Mouse (Mus musculus): ENCODE measurements around the gene Disp3. TPM values are rescaled to one million over a fixed set of nuclear protein-coding genes. Genes with fewer than 3 reads are reported as not detected.

The Disp3 gene
- total and polyA plus RNA-seq, 2 experiments from 2014 or later: 0.11 TPM; not detected in 1

DNA sequence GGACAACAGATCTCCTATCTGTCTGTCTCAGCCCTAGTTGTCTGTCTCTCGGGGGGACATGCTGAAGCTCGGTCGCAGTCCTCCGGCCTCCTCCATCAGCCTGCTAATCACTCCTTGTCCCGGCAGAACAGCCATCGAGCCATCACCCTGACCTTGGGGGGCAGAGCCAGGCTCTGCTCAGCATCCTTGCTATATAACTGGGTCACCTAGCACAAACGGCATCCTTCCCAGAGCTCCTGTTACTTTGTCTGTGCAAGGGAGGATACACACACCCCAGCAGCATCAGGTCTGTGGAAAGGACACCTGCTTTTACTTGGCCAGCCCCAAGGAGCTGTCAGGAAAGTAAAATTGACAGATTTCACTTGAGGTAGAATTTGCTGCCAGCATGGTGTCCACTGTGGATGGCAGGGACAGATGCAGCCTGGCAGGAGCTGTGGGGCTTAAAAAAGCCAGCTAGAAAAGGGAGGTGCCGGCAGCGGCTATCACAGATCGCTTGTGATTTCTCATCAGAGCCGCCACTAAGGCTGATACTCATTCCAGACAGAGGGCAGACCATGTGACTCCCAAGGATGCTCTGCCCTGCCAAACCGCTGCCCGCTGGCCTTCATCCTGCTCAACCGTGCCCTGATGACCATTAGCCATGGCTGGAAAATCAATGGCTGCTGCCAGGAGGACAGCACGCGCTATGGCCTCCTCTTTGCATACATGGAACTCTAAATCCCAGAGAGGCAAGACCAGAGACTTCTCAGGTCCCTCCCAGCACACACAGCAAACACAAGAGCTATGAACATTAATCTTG, 27.8 kb upstream of the Disp3 start:
- no peaks in the 10 kb centered on the region for H3K9me3 ChIP-seq (replicated peaks; ENCODE audit: control insufficient read depth, low read length)
- no peaks in the 10 kb centered on the region for H3K27me3 ChIP-seq (ENCODE audit: control insufficient read depth, insufficient read depth, low read length)
- no peak overlapping the region for H3K27ac ChIP-seq (ENCODE audit: low read depth)
- H3K4me2 ChIP-seq (ENCODE audit: low read depth, low read length): no peak overlapping the region
- TF ChIP-seq CTCF (IDR thresholded peaks at IDR 0.05; ENCODE audit: low read depth): no peak
- no peak for TF ChIP-seq EP300 (IDR thresholded peaks at IDR 0.05; ENCODE audit: low read depth)
- ATAC-seq (ENCODE audit: insufficient read depth, low read depth): no peak
- H3K9ac ChIP-seq (replicated peaks; ENCODE audit: low read depth, low read length): no peak overlapping the region
- 73% methylated on average over 16 of the region's 16 CpGs for WGBS
- H3K4me3 ChIP-seq (ENCODE audit: low read depth, low read length): no peak overlapping the region
- no peaks in the 10 kb centered on the region for H3K36me3 ChIP-seq (replicated peaks; ENCODE audit: control insufficient read depth, insufficient read depth, low read length)
- no peaks in the 10 kb centered on the region for H3K4me1 ChIP-seq (ENCODE audit: control insufficient read depth, insufficient read depth)
- no peak for DNase-seq (ENCODE audit: low spot score)

GRCm38 (mm10) chr4:148314396-148314795, 26.6 kb upstream of the Disp3 start:
- no peak overlapping the region for H3K27ac ChIP-seq (ENCODE audit: low read depth)
- no peaks in the 10 kb centered on the region for H3K4me1 ChIP-seq (ENCODE audit: control insufficient read depth, insufficient read depth)
- H3K36me3 ChIP-seq (replicated peaks; ENCODE audit: control insufficient read depth, insufficient read depth, low read length): no peaks in the 10 kb centered on the region
- H3K4me3 ChIP-seq (ENCODE audit: low read depth, low read length): no peak overlapping the region
- H3K9ac ChIP-seq (replicated peaks; ENCODE audit: low read depth, low read length): no peak overlapping the region
- H3K4me2 ChIP-seq (ENCODE audit: low read depth, low read length): no peak overlapping the region
- H3K27me3 ChIP-seq (ENCODE audit: control insufficient read depth, insufficient read depth, low read length): no peaks in the 10 kb centered on the region
- DNase-seq (ENCODE audit: low spot score): no peak
- no peak for TF ChIP-seq CTCF (IDR thresholded peaks at IDR 0.05; ENCODE audit: low read depth)
- no peak for TF ChIP-seq EP300 (IDR thresholded peaks at IDR 0.05; ENCODE audit: low read depth)
- ATAC-seq (ENCODE audit: insufficient read depth, low read depth): no peak
- WGBS: 70% methylated on average over 10 of the region's 10 CpGs
- H3K9me3 ChIP-seq (replicated peaks; ENCODE audit: control insufficient read depth, low read length): no peaks in the 10 kb centered on the region

DNA sequence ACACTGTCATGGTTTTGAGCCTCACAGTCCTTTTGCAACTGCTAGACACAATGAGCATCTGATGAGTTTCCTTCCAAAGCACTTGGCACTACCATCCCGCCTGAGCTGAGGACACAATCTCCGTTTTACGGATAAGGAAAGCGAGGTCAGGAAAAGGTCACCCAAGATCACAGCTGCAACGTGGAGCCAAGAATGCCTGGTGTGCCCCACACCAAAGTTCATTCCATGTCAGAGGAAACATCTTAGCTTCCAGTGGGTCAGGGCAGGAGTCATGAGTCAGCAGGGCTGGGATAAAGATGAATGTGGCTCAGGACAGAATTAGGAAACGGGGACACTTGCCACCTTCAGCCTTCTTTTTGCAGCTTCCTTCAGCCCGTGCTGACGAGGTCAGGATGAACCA, 25.8 kb upstream of the Disp3 start:
- 17% methylated on average over 8 of the region's 8 CpGs for WGBS
- no peak overlapping the region for H3K4me3 ChIP-seq (ENCODE audit: low read depth, low read length)
- DNase-seq (ENCODE audit: low spot score): no peak
- H3K27me3 ChIP-seq (ENCODE audit: control insufficient read depth, insufficient read depth, low read length): no peaks in the 10 kb centered on the region
- no peak overlapping the region for H3K9ac ChIP-seq (replicated peaks; ENCODE audit: low read depth, low read length)
- H3K4me2 ChIP-seq (ENCODE audit: low read depth, low read length): no peak overlapping the region
- H3K4me1 ChIP-seq (ENCODE audit: control insufficient read depth, insufficient read depth): no peaks in the 10 kb centered on the region
- no peak overlapping the region for H3K27ac ChIP-seq (ENCODE audit: low read depth)
- no peaks in the 10 kb centered on the region for H3K9me3 ChIP-seq (replicated peaks; ENCODE audit: control insufficient read depth, low read length)
- no peak for ATAC-seq (ENCODE audit: insufficient read depth, low read depth)
- no peaks in the 10 kb centered on the region for H3K36me3 ChIP-seq (replicated peaks; ENCODE audit: control insufficient read depth, insufficient read depth, low read length)
- TF ChIP-seq CTCF (IDR thresholded peaks at IDR 0.05; ENCODE audit: low read depth) (no peak), EP300 (IDR thresholded peaks at IDR 0.05; ENCODE audit: low read depth) (no peak)

GRCm38 (mm10) chr4:148312296-148313116, 24.7 kb upstream of the Disp3 start:
- Histone ChIP-seq H3K27me3 (ENCODE audit: control insufficient read depth, insufficient read depth, low read length) (no peaks in the 10 kb centered on the region), H3K9ac (replicated peaks; ENCODE audit: low read depth, low read length) (no peak overlapping the region), H3K4me1 (ENCODE audit: control insufficient read depth, insufficient read depth) (no peaks in the 10 kb centered on the region), H3K36me3 (replicated peaks; ENCODE audit: control insufficient read depth, insufficient read depth, low read length) (no peaks in the 10 kb centered on the region), H3K27ac (ENCODE audit: low read depth) (no peak overlapping the region), H3K9me3 (replicated peaks; ENCODE audit: control insufficient read depth, low read length) (no peaks in the 10 kb centered on the region), H3K4me2 (ENCODE audit: low read depth, low read length) (no peak overlapping the region), H3K4me3 (ENCODE audit: low read depth, low read length) (no peak overlapping the region)
- 64% methylated on average over 16 of the region's 16 CpGs for WGBS
- ATAC-seq (ENCODE audit: insufficient read depth, low read depth) (no peak), DNase-seq (ENCODE audit: low spot score) (no peak)
- TF ChIP-seq CTCF (IDR thresholded peaks at IDR 0.05; ENCODE audit: low read depth) (no peak), EP300 (IDR thresholded peaks at IDR 0.05; ENCODE audit: low read depth) (no peak)

DNA sequence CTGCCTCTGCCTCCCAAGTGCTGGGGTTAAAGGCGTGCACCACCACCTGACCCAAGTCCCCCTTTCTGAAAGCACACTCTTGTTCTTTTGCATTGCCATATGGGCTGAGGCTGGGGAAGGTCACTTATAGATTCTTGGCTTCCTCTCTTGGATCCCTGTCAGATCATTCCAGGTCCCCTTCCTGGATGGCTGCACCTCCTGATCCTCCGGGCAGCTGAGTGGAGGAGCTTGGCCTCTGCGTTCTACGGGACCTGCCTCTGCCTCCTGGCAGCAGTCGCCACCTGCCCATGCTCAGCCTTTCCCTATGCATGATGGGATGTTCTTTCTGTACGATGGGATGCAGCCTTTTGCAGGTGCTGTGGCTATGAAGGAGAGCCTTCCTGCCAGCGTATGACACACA, 23.1 kb upstream of the Disp3 start:
- Histone ChIP-seq H3K4me3 (ENCODE audit: low read depth, low read length) (no peak overlapping the region), H3K27me3 (ENCODE audit: control insufficient read depth, insufficient read depth, low read length) (no peaks in the 10 kb centered on the region), H3K36me3 (replicated peaks; ENCODE audit: control insufficient read depth, insufficient read depth, low read length) (no peaks in the 10 kb centered on the region), H3K4me2 (ENCODE audit: low read depth, low read length) (no peak overlapping the region), H3K4me1 (ENCODE audit: control insufficient read depth, insufficient read depth) (no peaks in the 10 kb centered on the region), H3K9me3 (replicated peaks; ENCODE audit: control insufficient read depth, low read length) (no peaks in the 10 kb centered on the region), H3K27ac (ENCODE audit: low read depth) (no peak overlapping the region), H3K9ac (replicated peaks; ENCODE audit: low read depth, low read length) (no peak overlapping the region)
- 70% methylated on average over 7 of the region's 7 CpGs for WGBS
- no peak for TF ChIP-seq CTCF (IDR thresholded peaks at IDR 0.05; ENCODE audit: low read depth)
- no peak for TF ChIP-seq EP300 (IDR thresholded peaks at IDR 0.05; ENCODE audit: low read depth)
- ATAC-seq (ENCODE audit: insufficient read depth, low read depth): no peak
- DNase-seq (ENCODE audit: low spot score): no peak

All from heart, postnatal 0 days (tissue).